Mouse (Mus musculus): ENCODE data around the gene Tmem11.

The Tmem11 gene

DNA sequence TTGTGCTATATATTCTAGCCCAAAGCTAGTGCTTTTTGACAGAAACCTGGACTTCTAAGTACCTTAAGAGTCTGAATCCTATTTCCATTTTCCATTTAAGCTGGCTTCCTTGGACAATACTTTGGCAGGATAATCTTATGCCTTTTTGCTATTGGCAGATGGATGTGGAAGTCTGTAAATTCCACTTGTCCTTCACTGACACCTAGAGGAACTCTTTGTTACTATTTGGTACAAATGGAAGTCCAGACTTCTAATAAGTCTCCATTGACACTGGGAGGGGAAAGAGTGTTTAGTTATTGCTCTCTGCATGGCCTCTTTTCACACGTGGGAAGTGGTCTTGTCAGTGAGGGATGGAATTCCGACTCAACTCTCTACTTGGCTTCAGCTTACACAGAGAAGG is 50.2 kb downstream of the Tmem11 start:
- in situ Hi-C loops (cut with MboI, MseI): no loop called here

DNA sequence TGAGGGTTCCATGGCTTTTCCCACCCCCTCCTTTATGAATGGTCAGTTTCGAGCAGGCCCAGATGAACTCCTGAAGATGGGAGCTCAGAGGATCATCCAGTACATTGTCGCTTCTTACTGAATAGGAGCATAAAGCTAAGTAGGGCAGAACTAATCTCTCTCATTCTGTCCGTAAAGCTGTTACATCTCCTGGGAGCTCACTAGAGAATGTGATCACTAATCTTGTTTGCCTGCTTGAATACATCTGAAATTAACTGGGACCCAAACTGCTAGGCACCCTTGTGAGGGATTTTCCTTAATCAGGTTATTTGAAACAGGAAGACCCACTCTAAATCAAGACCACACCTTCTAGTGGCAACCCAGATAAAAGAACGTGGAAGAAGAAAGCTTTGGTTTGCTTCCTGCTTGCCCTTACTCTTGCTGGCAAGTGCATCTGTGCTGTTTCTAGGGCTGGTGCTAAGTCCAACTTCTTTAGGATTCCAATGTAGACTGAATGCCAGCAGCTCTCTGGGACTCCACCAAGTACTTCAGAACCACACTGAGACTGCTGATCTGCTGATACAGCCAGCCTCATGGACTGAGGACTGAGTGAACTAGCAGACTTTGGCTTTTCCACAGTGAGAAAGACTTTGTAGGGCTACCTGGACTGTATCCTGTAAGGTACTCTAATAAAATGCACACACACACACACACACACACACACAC is 51.7 kb downstream of the Tmem11 start:
- in situ Hi-C loops (cut with MboI, MseI): no loop called here

DNA sequence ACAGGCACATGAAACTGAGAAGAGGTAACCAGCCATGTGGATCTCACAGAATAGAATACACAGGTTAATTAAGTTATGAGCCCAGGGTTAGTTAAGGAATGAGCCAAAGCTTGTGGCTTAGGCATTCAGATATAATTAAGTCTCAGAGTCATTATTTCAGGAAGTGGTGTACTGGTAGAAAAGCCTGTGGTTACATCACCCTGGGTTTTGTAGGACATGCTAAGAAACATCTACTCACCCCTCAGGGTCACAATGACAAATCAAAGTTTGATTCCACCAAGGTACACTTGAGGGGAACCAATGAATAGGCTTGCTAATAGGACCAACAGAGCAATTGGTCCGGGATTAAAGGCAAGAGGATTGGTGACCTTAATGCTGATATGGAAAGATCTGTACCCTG is 52.4 kb downstream of the Tmem11 start:
- in situ Hi-C loops (cut with MboI, MseI): no loop called here

DNA sequence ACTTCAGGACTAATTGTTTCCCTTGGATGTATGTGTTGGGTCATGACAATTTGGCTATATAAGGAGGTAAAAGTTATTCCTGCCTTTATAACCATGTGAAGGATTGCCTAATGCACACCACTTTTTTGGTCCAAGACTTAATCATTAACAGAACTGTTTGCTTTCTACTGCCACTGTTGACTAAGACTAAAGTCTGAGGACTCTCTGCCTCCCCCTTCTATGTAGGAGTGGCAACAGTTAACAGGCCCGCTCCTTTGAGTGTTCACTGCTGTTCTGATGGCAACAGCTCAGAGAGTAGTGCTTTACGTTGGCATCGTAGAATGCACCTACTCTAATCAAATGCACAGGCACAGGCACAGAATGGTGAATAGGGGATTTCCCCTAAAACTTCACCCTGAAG is 53.9 kb downstream of the Tmem11 start:
- in situ Hi-C loops (cut with MboI, MseI): no loop called here

DNA sequence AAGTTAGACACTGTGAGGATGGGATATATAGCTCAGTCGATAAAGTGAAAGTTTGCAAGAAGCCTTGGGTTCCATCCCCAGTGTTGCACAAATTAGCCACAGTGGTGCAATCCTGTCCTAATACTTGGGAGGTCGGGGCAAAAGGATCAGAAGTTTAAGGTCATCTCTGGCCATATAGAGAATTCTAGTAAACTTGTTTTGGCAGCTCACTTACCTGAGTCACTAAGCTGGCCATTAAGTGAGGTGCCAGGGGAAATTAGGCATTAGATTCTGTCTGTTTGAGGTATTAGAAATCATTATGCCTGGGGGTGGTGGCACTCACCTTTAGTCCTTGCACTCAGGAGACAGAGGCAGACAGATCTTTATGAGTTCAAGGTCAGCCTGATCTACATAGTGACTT is 55.3 kb downstream of the Tmem11 start:
- in situ Hi-C loops (cut with MboI, MseI): no loop called here

DNA sequence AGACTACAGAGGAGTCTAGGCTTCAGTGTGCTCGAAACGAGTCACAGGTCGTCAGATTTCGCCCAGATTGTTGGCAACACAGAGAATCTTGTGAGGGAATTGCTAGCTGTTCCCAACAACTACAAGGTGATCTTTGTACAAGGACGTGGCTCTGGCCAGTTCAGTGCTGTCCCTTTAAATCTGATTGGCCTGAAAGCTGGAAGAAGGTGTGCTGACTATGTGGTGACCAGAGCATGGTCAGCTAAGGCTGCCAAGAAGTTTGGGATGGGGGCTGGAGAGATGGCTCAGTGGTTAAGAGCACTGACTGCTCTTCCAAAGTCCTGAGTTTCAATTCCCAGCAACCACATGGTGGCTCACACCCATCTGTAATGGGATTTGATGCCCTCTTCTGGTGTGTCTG is 62.7 kb downstream of the Tmem11 start:
- in situ Hi-C loops (cut with MboI, MseI): no loop called here

Measured in T-helper 1 cell (primary cell).